Mouse (Mus musculus): ENCODE results near the gene Arl5b. TPM values are rescaled to one million over a fixed set of nuclear protein-coding genes. Genes with fewer than 3 reads are reported as not detected.

The Arl5b gene
- polyA plus RNA-seq, 2 experiments = 38.5 to 41.0 TPM

- Histone ChIP-seq H3K27me3 (ENCODE audit: control insufficient read depth, insufficient read depth, low read length) (no peaks in the 10 kb centered on the region), H3K4me2 (replicated peaks; ENCODE audit: low read depth, low read length, severe bottlenecking) (no peak overlapping the region), H3K27ac (replicated peaks; ENCODE audit: low read depth, low read length) (no peak overlapping the region), H3K9me3 (ENCODE audit: control insufficient read depth, low read length) (no peaks in the 10 kb centered on the region), H3K4me1 (ENCODE audit: control insufficient read depth, insufficient read depth, low read length) (no peaks in the 10 kb centered on the region), H3K36me3 (ENCODE audit: control insufficient read depth, insufficient read depth, low read length) (no peaks in the 10 kb centered on the region), H3K4me3 (replicated peaks; ENCODE audit: low read length) (no peak overlapping the region), H3K9ac (ENCODE audit: low read depth, low read length, severe bottlenecking) (no peak overlapping the region)
- no peak for ATAC-seq (ENCODE audit: low FRiP score, low read depth)
- DNase-seq (ENCODE audit: low spot score) = no peak
- no peak for TF ChIP-seq POLR2A (IDR thresholded peaks at IDR 0.05; ENCODE audit: borderline replicate concordance, extremely low read depth, insufficient read depth, insufficient read length)
- WGBS = 68% methylated on average over 2 of the region's 2 CpGs
These were observed 62.1 kb downstream of the Arl5b start for GRCm38 (mm10) chr2:15111290-15111689.

- no peak for TF ChIP-seq POLR2A (IDR thresholded peaks at IDR 0.05; ENCODE audit: borderline replicate concordance, extremely low read depth, insufficient read depth, insufficient read length)
- ATAC-seq (ENCODE audit: low FRiP score, low read depth) = no peak
- Histone ChIP-seq H3K27ac (replicated peaks; ENCODE audit: low read depth, low read length) (no peak overlapping the region), H3K27me3 (ENCODE audit: control insufficient read depth, insufficient read depth, low read length) (no peaks in the 10 kb centered on the region), H3K4me1 (ENCODE audit: control insufficient read depth, insufficient read depth, low read length) (no peaks in the 10 kb centered on the region), H3K36me3 (ENCODE audit: control insufficient read depth, insufficient read depth, low read length) (no peaks in the 10 kb centered on the region), H3K4me3 (replicated peaks; ENCODE audit: low read length) (no peak overlapping the region), H3K9ac (ENCODE audit: low read depth, low read length, severe bottlenecking) (no peak overlapping the region), H3K9me3 (ENCODE audit: control insufficient read depth, low read length) (no peaks in the 10 kb centered on the region), H3K4me2 (replicated peaks; ENCODE audit: low read depth, low read length, severe bottlenecking) (no peak overlapping the region)
- WGBS = 59% methylated on average over 1 of the region's 1 CpGs
- no peak for DNase-seq (ENCODE audit: low spot score)
These were observed 62.7 kb downstream of the Arl5b start for GRCm38 (mm10) chr2:15111808-15112440.

GRCm38 (mm10) chr2:15112741-15113140 is 63.5 kb downstream of the Arl5b start:
- ATAC-seq (ENCODE audit: low FRiP score, low read depth) (no peak), DNase-seq (ENCODE audit: low spot score) (no peak)
- 80% methylated on average over 6 of the region's 6 CpGs for WGBS
- no peaks in the 10 kb centered on the region for H3K36me3 ChIP-seq (ENCODE audit: control insufficient read depth, insufficient read depth, low read length)
- H3K9ac ChIP-seq (ENCODE audit: low read depth, low read length, severe bottlenecking) = no peak overlapping the region
- no peaks in the 10 kb centered on the region for H3K27me3 ChIP-seq (ENCODE audit: control insufficient read depth, insufficient read depth, low read length)
- no peak overlapping the region for H3K4me2 ChIP-seq (replicated peaks; ENCODE audit: low read depth, low read length, severe bottlenecking)
- TF ChIP-seq POLR2A (IDR thresholded peaks at IDR 0.05; ENCODE audit: borderline replicate concordance, extremely low read depth, insufficient read depth, insufficient read length) = no peak
- H3K9me3 ChIP-seq (ENCODE audit: control insufficient read depth, low read length) = no peaks in the 10 kb centered on the region
- no peaks in the 10 kb centered on the region for H3K4me1 ChIP-seq (ENCODE audit: control insufficient read depth, insufficient read depth, low read length)
- no peak overlapping the region for H3K4me3 ChIP-seq (replicated peaks; ENCODE audit: low read length)
- H3K27ac ChIP-seq (replicated peaks; ENCODE audit: low read depth, low read length) = no peak overlapping the region

GRCm38 (mm10) chr2:15121217-15121680 is 72.1 kb downstream of the Arl5b start:
- 98% methylated on average over 1 of the region's 1 CpGs for WGBS
- Histone ChIP-seq H3K27ac (replicated peaks; ENCODE audit: low read depth, low read length) (no peak overlapping the region), H3K27me3 (ENCODE audit: control insufficient read depth, insufficient read depth, low read length) (no peaks in the 10 kb centered on the region), H3K4me2 (replicated peaks; ENCODE audit: low read depth, low read length, severe bottlenecking) (no peak overlapping the region), H3K4me3 (replicated peaks; ENCODE audit: low read length) (no peak overlapping the region), H3K9me3 (ENCODE audit: control insufficient read depth, low read length) (no peaks in the 10 kb centered on the region), H3K9ac (ENCODE audit: low read depth, low read length, severe bottlenecking) (no peak overlapping the region), H3K36me3 (ENCODE audit: control insufficient read depth, insufficient read depth, low read length) (no peaks in the 10 kb centered on the region), H3K4me1 (ENCODE audit: control insufficient read depth, insufficient read depth, low read length) (no peaks in the 10 kb centered on the region)
- TF ChIP-seq POLR2A (IDR thresholded peaks at IDR 0.05; ENCODE audit: borderline replicate concordance, extremely low read depth, insufficient read depth, insufficient read length) = no peak
- ATAC-seq (ENCODE audit: low FRiP score, low read depth) (no peak), DNase-seq (ENCODE audit: low spot score) (no peak)

Other genes starting within 250 kb of the Arl5b start
- 4.5 and 5.9 TPM in 2 replicates for gene Nsun6, start 5.7 kb downstream of the Arl5b start, polyA plus RNA-seq (2012; rRNA removed)
- 10.6 and 12.0 TPM in 2 replicates for gene Nsun6, start 5.7 kb downstream of the Arl5b start, polyA plus RNA-seq (2014; fragmentation: Nextera tagmentation; extraction: Ambion mirVana)